Mouse (Mus musculus) adrenal gland, postnatal 36 days (tissue): ENCODE results near the gene Htra1. TPM values are rescaled to one million over a fixed set of nuclear protein-coding genes. Genes with fewer than 3 reads are reported as not detected.

Experiments used
- DNase-seq, 2 experiments: peaks; one replicate each; pipeline ENCODE4 v3.0.0; 2021; ENCODE audit warnings: mixed read lengths in 1 of 2
- total RNA-seq, 2 experiments: library from RNA; stranded (reverse); gene quantifications; 2 replicates each; pipeline ENCODE4 v1.2.3; 2021

The Htra1 gene
- total RNA-seq, 2 experiments from 2014 or later = 38.5 to 94.6 TPM

DNA sequence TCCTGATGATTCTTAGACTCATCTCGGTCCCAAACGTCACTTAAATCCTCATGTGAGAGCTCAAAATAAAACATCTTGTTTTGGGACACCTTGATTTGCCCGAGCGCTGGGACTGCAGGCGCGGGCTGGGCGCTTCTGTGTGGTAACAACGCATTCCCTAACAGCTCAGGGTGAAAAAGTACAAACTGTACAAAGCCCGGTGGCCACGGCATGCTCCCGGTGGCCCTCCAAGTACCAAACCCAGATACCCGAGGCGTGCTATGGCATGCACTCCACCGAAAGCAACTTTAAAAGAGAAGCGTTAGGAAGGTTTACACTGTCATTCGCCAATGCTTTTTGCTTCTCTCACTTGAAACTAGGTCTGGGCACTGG lies 504 bp upstream of the Htra1 start:
- DNase-seq = peak in 1 of 2 experiments; percentile 8

DNA sequence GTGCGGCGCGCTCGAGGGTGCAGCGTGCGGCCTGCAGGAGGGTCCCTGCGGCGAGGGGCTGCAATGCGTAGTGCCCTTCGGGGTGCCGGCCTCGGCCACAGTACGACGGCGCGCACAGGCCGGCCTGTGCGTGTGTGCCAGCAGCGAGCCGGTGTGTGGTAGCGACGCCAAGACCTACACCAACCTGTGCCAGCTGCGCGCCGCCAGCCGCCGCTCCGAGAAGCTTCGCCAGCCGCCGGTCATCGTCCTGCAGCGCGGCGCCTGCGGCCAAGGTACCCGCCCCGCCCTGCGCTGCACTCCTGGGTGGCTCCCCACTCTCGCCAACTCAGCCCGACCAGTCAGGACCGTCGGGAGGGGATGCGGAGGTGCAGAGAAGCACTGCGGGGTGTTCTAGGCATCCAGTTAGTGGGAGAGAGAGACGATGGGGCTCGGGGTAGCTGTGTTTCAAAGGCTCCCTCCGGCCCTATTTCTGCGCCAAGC lies 601 bp downstream of the Htra1 start:
- DNase-seq = peak; percentile 58 to 76

DNA sequence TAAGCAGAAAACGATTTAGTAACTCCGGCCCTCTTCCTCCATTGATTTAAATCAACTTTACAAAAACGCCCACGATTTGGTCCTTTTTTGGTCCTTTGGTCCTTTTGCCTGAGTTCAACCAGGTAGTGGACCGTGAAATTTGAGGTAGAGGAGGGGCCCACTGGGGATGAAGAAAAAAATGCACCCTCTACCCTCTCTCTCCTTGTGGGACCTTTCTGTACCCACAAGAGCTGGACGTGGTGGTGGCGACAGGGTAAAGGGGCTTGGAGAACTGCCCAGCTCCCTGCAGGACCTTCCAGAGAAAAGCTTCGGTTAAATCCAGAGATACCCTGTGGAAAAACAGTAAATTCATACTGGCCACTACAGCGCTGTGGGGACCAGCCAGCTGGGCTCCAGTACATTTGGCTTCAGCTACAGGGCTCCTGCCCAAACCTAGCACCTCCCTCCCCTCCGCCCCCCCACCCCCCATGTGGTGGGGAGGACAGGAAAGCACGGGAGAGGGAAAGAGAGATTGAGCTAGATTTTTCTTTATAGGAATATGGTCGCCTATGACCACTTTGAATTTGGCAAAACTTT lies 1.4 kb downstream of the Htra1 start:
- DNase-seq = no peak

DNA sequence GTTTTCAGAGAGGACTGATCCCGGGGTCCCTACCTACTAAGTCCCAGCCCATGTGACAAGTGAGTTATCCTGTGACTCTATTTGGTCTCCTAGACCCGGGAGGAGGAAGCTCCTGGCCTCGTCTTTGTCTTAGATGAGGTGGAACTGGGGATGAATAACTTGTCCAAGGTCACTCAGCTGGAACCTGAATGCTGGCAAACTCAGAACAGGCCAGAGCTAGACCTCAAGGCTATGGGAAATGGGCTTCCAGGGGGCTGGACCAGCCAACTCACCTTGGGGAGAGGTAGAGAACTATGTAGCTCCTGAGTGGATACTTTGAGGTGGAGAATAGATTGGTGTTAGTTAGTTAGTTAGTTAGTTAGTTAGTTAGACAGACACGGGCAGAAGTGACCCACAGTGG lies 2.1 kb downstream of the Htra1 start:
- DNase-seq = no peak

DNA sequence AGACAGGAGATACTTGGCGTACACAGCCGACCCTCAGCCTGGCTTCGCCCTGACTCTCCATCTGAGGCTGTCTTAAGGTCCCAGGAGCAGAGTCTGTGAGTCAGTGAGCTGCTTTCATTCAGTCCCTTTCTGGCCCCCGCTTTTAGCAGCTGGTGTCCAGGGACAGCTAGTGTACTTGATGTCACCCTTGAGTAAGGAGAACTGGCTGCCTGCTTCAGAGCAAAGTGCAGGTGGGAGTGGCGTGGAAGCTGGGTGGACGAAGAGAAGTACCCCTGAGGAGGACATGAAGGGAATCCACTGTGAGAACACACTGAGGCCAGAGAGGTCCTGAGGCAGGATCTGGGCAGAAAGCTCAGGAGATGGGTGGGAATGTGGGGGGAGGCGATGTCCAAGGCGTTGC lies 3.0 kb downstream of the Htra1 start:
- DNase-seq = no peak

DNA sequence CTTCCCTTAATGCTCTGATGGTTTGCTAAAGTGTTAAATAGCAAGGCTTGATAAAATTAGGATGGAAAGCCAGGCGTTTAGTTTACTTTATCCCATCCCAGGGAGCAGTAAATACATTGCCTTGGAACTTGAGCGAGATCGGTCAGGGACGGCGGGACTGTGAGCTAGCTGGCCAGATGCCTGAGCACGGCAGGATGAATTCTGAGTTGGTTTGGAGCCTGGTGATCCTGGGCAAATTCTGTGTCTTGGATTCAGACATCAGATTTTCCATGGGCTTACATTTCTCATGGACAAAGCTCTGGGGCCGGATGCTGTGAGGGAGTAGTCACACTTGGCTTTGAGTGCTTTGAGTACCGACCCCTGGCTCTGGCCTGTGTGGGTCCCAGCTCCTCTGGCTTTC lies 4.8 kb downstream of the Htra1 start:
- DNase-seq = peak; percentile 37 to 39

DNA sequence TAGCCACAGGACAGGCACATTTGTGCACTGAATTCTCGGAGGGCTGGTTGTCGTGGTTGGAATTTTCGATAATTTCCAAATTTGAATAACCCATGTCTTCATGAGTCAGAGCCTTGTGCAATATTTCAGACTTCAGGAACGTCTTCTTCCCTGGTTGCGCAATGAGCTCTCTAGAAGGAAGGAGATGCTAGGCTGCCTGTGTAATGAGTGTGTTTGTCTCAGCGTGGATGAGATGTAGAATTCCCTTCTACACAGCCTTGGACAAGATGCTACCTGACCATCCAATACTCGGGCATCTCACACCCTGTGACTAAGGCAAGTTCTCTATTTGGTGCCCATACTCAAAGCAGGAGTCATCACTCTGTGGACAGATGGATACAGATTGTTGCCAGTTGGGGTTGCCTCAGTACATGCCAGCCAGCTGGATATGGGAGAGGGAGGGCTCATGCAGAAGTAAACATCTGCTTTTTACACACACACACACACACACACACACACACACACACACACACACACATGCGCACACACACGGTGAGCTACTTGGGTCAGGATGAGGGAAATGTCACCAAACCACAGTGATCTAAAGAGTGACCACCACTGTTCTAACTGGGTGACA lies 7.5 kb downstream of the Htra1 start:
- no peak for DNase-seq

DNA sequence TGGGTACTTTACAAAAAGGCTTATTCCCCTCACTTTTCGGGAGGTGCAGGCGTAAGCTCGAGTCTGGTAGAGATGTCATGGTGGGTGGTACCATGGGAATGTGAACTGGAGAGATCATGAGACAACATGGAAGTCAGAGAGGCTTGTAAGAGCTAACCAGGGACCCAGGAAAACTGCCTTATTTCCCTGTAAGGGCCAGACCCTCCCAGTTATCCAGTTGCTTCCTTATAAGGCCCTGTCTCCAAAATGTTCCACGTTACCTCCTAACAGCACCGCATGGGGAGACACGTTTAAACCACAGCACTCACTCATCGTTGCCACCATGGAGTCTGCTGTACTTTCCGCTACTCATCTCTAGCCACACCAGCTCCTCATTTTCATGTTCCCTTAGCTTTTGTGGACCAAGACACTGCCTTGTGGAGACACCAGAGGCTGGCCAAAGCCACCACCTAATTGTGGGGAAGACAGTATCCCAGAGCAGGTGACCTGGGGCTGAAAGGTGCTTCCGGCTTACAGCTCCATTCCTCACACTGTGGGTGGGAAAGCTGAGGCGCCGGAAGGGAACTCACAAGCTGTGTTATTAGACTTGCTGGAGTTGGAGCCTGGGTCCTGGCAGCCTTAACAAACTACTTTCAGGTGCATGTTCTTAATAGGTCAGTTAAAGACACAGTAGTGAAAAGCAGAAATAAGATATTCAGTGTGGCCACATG lies 9.0 kb downstream of the Htra1 start:
- DNase-seq = no peak

DNA sequence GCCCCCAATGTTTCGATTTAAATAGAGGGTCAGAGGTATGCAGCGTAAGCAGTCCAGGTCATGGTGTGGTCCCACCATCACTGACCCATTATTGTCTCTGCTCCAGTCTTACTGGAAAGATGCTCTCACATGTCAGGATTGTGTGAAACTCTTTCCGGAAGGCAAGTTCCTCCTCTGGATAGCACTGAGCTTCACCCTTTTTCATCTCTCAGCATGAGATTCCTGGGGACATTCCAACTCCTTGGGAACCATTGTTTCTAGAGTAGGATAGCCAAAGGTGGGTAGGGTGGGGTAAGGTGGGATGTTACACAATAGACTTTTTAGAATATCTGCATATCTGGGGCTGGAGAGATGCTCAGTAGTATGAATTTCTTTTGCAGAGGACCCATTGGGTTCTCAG lies 9.8 kb downstream of the Htra1 start:
- no peak for DNase-seq

DNA sequence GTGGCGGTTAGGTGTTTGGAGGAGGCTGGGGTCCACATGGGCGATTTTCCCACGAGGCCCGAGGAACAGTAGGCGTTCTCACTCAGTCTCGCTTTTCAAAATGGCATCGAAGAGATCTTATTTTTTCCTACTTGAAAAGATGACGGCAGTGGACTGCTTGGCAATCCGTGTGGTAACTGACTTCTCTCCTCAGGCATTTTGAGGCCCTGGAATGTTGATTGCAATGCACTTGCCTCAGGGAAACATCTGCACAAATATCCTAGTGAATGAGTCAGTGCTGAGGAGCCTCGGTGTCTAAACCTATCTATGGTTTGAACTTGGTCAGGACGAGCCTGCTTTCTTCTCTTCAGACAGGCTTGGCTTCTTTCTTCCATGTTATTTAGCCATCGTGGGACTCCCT lies 10.4 kb downstream of the Htra1 start:
- DNase-seq = no peak

DNA sequence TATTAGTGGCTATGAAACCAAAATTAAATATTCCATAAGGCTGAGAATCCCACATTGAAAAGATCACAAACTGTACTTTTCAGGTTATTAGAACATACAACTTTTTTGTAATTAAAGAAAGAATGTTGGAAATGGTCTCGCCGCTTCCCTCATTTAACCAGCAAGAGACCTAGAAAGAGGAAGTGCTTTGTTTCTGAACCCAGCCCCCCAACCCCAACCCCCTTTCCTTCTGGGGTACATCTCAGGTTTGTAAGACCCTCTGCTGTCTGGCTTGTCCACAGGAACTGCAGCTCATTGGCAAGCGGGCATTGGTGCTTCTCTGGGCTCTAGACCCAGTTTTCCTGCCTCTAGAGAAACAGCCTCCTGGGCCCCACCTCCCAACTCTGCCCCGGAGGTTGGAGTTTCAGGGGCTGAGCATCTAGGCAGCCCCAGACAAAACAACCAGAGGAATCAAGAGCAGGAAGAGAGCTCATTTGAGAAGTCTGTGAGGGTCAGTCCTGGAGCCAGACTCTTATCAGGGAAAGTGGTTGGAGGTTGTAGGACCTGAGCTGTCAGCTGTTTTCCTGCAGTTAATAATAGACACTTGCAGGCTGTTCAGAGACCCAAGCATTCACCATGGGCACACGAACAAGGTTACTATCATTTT lies 12.8 kb downstream of the Htra1 start:
- no peak for DNase-seq

DNA sequence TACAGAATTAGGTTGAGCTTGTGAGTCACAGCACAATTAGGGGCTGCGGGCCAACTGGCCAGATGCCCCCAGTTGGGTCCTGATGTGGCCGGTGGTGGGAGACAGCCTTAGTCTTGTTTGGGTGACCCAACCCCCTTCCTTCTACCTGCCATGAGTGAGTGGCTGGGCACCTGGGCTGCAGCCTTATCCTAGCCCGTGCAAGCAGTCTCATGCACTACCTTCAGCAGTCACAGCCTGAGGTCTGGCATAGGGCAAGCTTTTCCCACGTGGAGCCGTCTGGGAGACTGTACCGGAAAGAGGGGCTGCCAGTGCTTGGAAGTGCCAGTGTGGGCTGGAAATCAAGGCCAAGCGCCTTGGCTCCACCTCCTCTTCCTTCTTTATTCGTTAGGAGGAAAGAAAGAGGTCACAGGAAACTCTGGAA lies 13.4 kb downstream of the Htra1 start:
- peak; percentile 57 to 67 for DNase-seq

DNA sequence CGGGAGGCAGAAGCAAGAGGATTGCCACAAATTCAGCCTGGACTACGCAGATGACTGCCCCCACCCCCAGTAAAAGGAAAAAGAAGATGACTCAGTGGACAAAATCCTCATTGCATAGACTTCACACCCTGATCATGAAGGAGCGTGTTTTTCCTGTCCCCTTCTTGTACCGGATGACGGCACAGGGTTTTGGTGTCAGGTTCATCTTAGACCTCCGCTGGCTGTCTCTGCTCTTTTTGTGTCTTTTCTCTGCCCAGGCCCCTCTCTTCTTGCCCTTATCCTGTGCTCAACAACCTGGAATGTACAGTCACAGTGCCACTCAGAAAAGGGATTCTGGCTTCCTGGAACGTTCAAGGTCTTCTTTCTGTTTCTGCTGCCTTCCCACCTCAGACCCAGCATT lies 14.6 kb downstream of the Htra1 start:
- no peak for DNase-seq

DNA sequence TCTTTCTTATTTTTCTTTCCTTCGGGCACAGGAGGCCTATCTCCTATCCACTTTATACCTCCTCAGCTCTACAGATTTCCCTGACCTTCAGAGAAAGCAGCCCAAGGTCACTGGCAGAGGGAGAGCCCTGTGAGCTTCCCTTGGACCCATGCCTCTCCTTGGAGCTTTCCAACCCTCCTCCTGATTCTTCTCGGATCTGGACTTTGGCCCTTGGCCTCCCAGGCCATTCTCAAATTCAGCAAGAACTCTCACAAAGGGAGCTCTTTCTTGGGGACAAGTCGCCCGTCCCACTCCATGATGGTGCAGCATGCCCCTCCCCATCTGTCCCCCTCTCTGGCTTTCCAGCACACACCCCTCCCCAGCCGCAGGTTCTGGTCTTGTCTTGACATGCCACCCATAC lies 15.1 kb downstream of the Htra1 start:
- DNase-seq = peak in 1 of 2 experiments; percentile 34

DNA sequence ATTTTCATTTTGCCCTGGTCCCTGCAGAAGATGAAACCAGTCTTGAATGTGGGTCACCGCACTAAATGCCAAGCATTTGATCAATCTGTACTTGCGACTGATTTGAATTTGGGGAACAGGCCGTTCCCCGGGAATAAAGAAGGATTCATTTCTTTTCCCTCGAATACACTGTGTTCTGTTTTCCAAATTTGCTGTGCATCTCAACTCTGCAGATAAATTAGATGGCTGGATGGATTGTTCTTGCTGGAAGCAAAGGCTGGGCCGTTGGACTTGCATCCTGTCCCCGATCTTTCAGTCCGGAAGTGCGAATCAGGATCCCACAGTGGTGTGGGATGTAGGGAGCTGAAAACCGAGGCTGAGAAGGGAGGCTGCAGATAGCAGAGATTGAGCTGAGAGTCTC lies 17.5 kb downstream of the Htra1 start:
- no peak for DNase-seq

DNA sequence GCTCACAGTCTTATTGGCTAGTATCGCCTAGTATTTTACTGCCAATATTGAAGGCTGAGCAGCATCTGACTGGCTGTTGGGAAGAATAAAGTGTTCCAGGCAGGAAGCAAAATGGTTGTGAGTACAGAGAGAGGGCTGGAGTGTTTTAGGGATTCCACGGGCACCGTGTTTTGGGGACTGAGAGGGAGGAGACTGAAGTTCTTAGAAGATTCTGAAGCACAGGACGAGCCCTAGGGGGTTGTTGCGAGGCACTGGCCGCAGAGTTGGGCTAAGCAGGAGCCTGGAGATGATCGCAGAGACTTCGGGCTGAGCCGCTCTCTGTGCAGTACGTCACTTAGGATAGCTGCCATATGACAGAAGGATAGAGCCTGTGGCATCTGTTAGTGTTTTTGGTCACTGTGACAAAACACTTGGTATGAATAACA lies 18.3 kb downstream of the Htra1 start:
- DNase-seq = no peak

DNA sequence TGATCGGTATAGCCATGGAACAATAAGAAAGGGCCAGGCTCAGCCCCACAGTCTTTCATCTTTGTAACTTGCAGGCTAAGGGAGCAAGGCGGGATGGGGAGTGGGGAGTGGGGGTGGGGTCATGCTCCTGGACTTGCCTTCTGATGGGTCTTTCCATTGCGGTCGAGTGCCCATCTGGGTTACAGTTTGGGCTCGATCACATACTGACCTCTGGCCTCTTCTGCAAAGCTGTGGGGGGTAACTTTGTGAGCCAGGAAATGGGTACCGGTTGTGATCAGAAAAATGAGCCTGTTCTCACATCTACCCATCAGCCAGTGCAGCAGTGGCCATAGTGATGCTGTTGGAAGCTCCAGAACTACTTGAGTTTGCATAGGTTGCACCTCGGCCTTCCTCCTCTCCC lies 22.6 kb downstream of the Htra1 start:
- DNase-seq = no peak

DNA sequence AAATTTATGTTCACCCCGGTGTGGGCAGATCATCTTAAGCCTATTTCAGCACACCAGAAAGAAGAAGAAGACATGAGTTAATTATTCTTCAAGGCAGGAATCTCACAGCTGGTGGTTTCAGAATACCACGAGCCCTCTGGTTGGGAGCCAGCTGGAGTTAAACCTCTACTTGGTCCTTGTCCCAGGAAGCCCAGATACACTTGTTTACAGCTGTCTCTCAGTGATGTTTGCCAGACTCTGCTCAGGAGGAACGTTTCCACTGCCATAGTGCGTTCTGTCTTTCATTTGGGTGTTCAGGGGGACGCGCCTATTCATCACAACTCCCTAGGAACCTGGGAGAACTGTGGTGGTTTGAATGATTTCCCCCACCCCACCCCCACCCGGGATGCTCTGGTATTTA lies 24.0 kb downstream of the Htra1 start:
- peak in 1 of 2 experiments; percentile 31 for DNase-seq

DNA sequence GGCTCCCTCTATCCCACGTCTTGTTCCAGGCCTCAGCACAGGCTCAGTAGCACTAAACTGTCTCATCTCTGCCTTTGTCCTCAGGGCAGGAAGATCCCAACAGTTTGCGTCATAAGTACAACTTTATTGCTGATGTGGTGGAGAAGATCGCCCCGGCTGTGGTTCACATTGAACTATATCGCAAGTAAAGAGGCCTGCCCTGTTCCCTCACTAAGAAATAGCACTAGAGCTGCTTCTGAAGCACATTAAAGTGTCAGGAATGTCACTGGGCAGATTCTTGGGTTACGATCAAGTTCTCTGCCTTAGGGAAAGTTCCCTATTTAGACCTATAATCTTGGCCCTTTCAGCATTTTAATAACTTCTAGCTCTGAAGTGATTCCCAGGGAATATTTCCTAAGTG lies 25.5 kb downstream of the Htra1 start:
- no peak for DNase-seq

DNA sequence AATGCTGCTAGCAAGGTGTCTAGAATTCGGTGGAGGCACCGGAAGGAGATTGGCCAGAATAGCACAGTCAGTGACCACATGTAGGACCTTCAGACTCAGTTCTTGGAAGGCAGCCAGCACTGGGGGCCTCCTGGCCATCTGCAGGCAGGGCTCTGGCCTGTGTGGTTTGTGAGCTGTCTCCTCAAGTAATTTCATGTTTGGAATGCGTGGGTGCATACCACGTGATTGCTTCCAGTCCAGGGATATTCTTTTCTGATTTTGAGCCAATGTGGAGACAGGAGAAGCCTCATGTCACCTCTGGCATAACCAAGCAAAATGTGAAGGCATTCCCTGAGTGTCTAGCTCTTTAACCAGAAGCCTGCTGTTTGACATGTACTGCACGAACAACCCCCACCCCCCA lies 28.8 kb downstream of the Htra1 start:
- DNase-seq = peak; percentile 75 to 83

DNA sequence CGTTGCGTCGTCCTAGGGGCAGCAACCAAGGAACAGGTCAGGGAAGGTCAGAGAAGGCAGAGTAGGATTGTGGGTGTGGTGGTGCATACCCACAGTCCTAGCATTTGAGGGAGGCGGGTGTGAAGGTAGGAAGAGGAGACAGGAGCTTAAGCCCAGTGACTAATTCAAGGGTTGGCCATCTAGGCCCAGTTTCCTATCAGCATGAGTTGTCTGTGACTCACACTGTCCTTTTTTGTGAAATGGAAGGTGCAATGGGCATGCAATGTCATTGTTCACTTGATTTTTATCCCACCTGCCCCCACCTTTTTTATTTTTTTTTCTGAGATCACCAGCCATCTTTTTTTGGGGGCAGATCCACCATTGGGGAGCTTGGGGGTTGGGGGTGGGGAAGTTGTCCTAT lies 29.5 kb downstream of the Htra1 start:
- no peak for DNase-seq

DNA sequence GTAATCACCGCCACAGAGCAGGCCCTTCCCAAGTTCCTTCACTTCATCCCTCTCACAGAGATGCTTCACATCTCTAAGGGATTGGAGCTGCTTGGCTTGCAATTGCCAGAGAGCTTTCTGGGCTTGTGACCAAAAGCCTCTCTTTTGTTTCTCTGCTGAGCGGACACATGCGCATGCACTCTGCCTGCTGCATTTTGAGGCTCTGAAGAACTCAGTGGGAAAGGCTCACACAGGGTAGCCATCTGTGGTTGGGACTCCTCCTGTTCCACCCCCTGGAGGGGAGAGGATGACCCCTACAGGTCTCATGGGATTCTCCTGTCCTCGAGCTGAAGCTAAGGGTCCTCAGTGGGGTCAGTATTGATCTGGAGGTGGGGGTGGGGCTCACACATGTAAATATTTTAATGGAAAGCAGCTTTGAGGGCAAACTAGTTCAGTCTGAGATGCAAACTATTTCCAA lies 30.0 kb downstream of the Htra1 start:
- DNase-seq = no peak

DNA sequence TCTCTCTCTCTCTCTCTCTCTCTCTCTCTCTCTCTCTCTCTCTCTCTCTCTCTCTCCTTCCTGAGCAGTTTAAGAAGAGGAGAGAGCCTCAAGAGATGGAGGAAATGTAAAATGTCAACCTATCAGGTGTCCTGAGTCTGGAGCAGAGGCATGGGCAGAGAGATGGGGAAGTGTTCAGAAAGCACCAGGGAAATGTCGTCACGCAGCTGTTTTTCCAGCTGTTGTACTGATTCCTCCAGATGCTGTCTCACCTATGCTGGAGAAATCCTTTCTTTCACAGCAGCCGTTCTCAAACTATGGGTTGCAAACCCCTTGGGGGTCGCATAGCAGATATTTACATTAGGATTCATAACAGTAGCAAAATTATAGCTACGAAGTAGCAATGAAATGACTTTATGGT lies 30.5 kb downstream of the Htra1 start:
- no peak for DNase-seq
